Mouse (Mus musculus) lung, adult 18-20 months (tissue): ENCODE results near the gene Ube2n.

Experiments used
- DNase-seq, 2 experiments: peaks; one replicate each; pipeline ENCODE4 v3.0.0; 2022; ENCODE audit warnings: mixed read lengths in 2 of 2

The Ube2n gene

GRCm38 (mm10) chr10:95560394-95560983 lies 45.5 kb downstream of the Ube2n start:
- no peak for DNase-seq

- no peak for DNase-seq
Measured at GRCm38 (mm10) chr10:95561616-95562015, 46.7 kb downstream of the Ube2n start.

GRCm38 (mm10) chr10:95562395-95562794 lies 47.5 kb downstream of the Ube2n start:
- DNase-seq, result no peak

- peak; percentile 33 to 37 for DNase-seq
Measured at GRCm38 (mm10) chr10:95562859-95563841, 48.2 kb downstream of the Ube2n start.

- peak; percentile 73 to 81 for DNase-seq
Measured at GRCm38 (mm10) chr10:95563851-95564845, 49.2 kb downstream of the Ube2n start, which contains the start of gene Nudt4. TSS of gene Nudt4 (minus strand) at chr10:95564146.

GRCm38 (mm10) chr10:95565156-95565854 lies 50.4 kb downstream of the Ube2n start:
- peak; percentile 34 to 44 for DNase-seq

GRCm38 (mm10) chr10:95566786-95567185 lies 51.8 kb downstream of the Ube2n start:
- no peak for DNase-seq

GRCm38 (mm10) chr10:95567550-95567949 lies 52.6 kb downstream of the Ube2n start:
- DNase-seq, result no peak

GRCm38 (mm10) chr10:95568016-95568415 lies 53.1 kb downstream of the Ube2n start:
- no peak for DNase-seq

- DNase-seq, result no peak
Measured at GRCm38 (mm10) chr10:95569441-95569840, 54.5 kb downstream of the Ube2n start.

GRCm38 (mm10) chr10:95574994-95575393 lies 60.0 kb downstream of the Ube2n start:
- no peak for DNase-seq

- peak; percentile 20 to 39 for DNase-seq
Measured at GRCm38 (mm10) chr10:95575839-95576380, 61.0 kb downstream of the Ube2n start.

GRCm38 (mm10) chr10:95576876-95577566 lies 62.1 kb downstream of the Ube2n start:
- peak; percentile 65 to 78 for DNase-seq

- peak; percentile 61 to 69 for DNase-seq
Measured at GRCm38 (mm10) chr10:95577567-95577950, 62.6 kb downstream of the Ube2n start.

GRCm38 (mm10) chr10:95585554-95585953 lies 70.6 kb downstream of the Ube2n start:
- no peak for DNase-seq

GRCm38 (mm10) chr10:95587509-95588220 lies 72.7 kb downstream of the Ube2n start:
- DNase-seq, result no peak

- no peak for DNase-seq
Measured at GRCm38 (mm10) chr10:95589196-95589595, 74.3 kb downstream of the Ube2n start.

GRCm38 (mm10) chr10:95590196-95590595 lies 75.3 kb downstream of the Ube2n start:
- no peak for DNase-seq

- no peak for DNase-seq
Measured at GRCm38 (mm10) chr10:95591257-95591656, 76.3 kb downstream of the Ube2n start.

GRCm38 (mm10) chr10:95594414-95594813 lies 79.5 kb downstream of the Ube2n start:
- DNase-seq, result no peak
